ENCODE assay signal across 13 mouse cellular contexts in genomic region chr7:49159646-49160555, GRCm38 (mm10).
DNase-seq lines count a peak whose midpoint lies in the region; ATAC-seq lines count a peak whose summit lies in the region.
"Had no signal": no experiment of that assay in that cellular context is flagged by ENCODE, and none has a peak within 500 bp of the region (broad histone marks: within the 10 kb centered on the region; RNA-seq: fewer than 3 reads in every experiment).

No protein-coding gene starts in this region.

- H3K9me3 ChIP-seq in forebrain, embryonic 13.5 days (replicated peaks), result peaks cover 11% of the 10 kb centered on the region
- H3K9me3 ChIP-seq in heart, embryonic 16.5 days (replicated peaks; ENCODE audit: control insufficient read depth, low read length), result no peaks in the 10 kb centered on the region; the same call in 1 of the 2 replicates
- H3K9me3 ChIP-seq: limb, embryonic 15.5 days had no signal

- H3K27ac ChIP-seq in forebrain, embryonic 13.5 days, result no peak overlapping the region
- H3K27ac ChIP-seq in heart, embryonic 16.5 days (ENCODE audit: low read length), result peak overlapping the region; percentile 91
- H3K27ac ChIP-seq: embryonic facial prominence, embryonic 12.5 days; limb, embryonic 15.5 days had no signal

- no peaks in the 10 kb centered on the region for H3K36me3 ChIP-seq in forebrain, embryonic 13.5 days (ENCODE audit: poor library complexity, severe bottlenecking)
- no peaks in the 10 kb centered on the region for H3K36me3 ChIP-seq in heart, embryonic 16.5 days (ENCODE audit: control insufficient read depth, insufficient read depth)
- H3K36me3 ChIP-seq: embryonic facial prominence, embryonic 12.5 days; limb, embryonic 15.5 days had no signal

- H3K4me2 ChIP-seq in forebrain, embryonic 13.5 days, result 0 out of 2 replicates have a peak overlapping the region, but pooled peaks have one; percentile 6
- H3K4me2 ChIP-seq in heart, embryonic 16.5 days (ENCODE audit: low read depth, low read length), result no peak overlapping the region
- H3K4me2 ChIP-seq: embryonic facial prominence, embryonic 12.5 days; limb, embryonic 15.5 days had no signal

- 41% methylated on average over 18 of the region's 18 CpGs for WGBS in forebrain, embryonic 13.5 days
- WGBS in heart, embryonic 16.5 days, result 66% methylated on average over 18 of the region's 18 CpGs

- H3K9ac ChIP-seq in forebrain, embryonic 13.5 days, result no peak overlapping the region
- H3K9ac ChIP-seq in heart, embryonic 16.5 days (ENCODE audit: low read length), result no peak overlapping the region
- H3K9ac ChIP-seq: embryonic facial prominence, embryonic 12.5 days; limb, embryonic 15.5 days had no signal

- peaks cover 62% of the 10 kb centered on the region for H3K4me1 ChIP-seq in forebrain, embryonic 13.5 days
- H3K4me1 ChIP-seq in heart, embryonic 16.5 days (ENCODE audit: control insufficient read depth, insufficient read depth, low read length), result peaks cover 57% of the 10 kb centered on the region

- no peak overlapping the region for H3K4me3 ChIP-seq in forebrain, embryonic 13.5 days
- H3K4me3 ChIP-seq in heart, embryonic 16.5 days (ENCODE audit: low read length), result no peak overlapping the region
- H3K4me3 ChIP-seq: embryonic facial prominence, embryonic 12.5 days; limb, embryonic 15.5 days had no signal

- ATAC-seq in forebrain, embryonic 13.5 days, result peak; percentile 50
- ATAC-seq in heart, embryonic 16.5 days (replicated peaks; ENCODE audit: extremely low read depth, insufficient read depth, low FRiP score), result no peak
- ATAC-seq: inflammation-experienced regulatory T-cells, adult 6 months had no signal

- peak; percentile 16 for DNase-seq in heart, adult 8-10 months (ENCODE audit: low spot score)
- DNase-seq in heart, adult 9 months (ENCODE audit: low spot score in 2 of 2), result no peak
- DNase-seq in 3T3-L1 (ENCODE audit: low read depth, low spot score), result peak; percentile 32
- no peak for DNase-seq in cerebellum, postnatal 10 days
- no peak for DNase-seq in adrenal gland, adult 8-10 months
- no peak for DNase-seq in kidney, postnatal 10 days
- DNase-seq: right cerebral cortex, postnatal 14 days; thymus, adult 2 months had no signal

- 0 out of 2 replicates have a peak, but pooled peaks cover 4% of the 10 kb centered on the region for H3K27me3 ChIP-seq in forebrain, embryonic 13.5 days
- H3K27me3 ChIP-seq in heart, embryonic 16.5 days (ENCODE audit: control insufficient read depth, insufficient read depth, low read length), result no peaks in the 10 kb centered on the region
- H3K27me3 ChIP-seq: embryonic facial prominence, embryonic 12.5 days; limb, embryonic 15.5 days had no signal

Comparison
In these comparisons a context has a peak if more than half of its experiments do, and no peak if none do; other contexts are left out.
1. DNase-seq: peak in heart, adult 8-10 months (single experiment) and 3T3-L1 (single experiment); none in heart, adult 9 months (0 of 2), cerebellum, postnatal 10 days (0 of 2), adrenal gland, adult 8-10 months (single experiment) and kidney, postnatal 10 days (single experiment).